Comparison of ENCODE assay signal across 8 mouse cellular contexts in genomic region chr5:24730488-24730871, GRCm38 (mm10). TPM values are rescaled to one million over a fixed set of nuclear protein-coding genes. Genes with fewer than 3 reads are reported as not detected.
DNase-seq lines count a peak whose midpoint lies in the region; ATAC-seq and TF ChIP-seq lines count a peak whose summit lies in the region.

Wdr86 (minus strand) TSS chr5:24730727.

- no peak for TF ChIP-seq CTCF in lung, adult 2 months (IDR thresholded peaks at IDR 0.05; ENCODE audit: insufficient read depth, low read length)
- no peak for TF ChIP-seq CTCF in embryonic fibroblast, embryonic 13.5 days (IDR thresholded peaks at IDR 0.05; ENCODE audit: borderline replicate concordance, insufficient read depth, low read length)

- TF ChIP-seq POLR2A in lung, adult 2 months (IDR thresholded peaks at IDR 0.05; ENCODE audit: borderline replicate concordance, extremely low read depth, low read depth, low read length) = no peak
- no peak for TF ChIP-seq POLR2A in embryonic fibroblast, embryonic 13.5 days (IDR thresholded peaks at IDR 0.05; ENCODE audit: low read depth, low read length)

- no peaks in the 10 kb centered on the region for H3K9me3 ChIP-seq in limb, embryonic 10.5 days (replicated peaks)
- no peaks in the 10 kb centered on the region for H3K9me3 ChIP-seq in neural tube, embryonic 15.5 days (replicated peaks)

- peak within 1 kb of the TSS; percentile 27 for H3K4me3 ChIP-seq in lung, adult 2 months (replicated peaks; ENCODE audit: extremely low read depth, low read depth, low read length)
- H3K4me3 ChIP-seq in embryonic fibroblast, embryonic 13.5 days (ENCODE audit: insufficient read depth, low read length) = 0 out of 2 replicates have a peak within 1 kb of the TSS, but pooled peaks have one; percentile 8
- peak within 1 kb of the TSS; percentile 70 for H3K4me3 ChIP-seq in limb, embryonic 10.5 days
- H3K4me3 ChIP-seq in neural tube, embryonic 15.5 days (replicated peaks) = peak within 1 kb of the TSS; percentile 44

- H3K27ac ChIP-seq in embryonic fibroblast, embryonic 13.5 days (ENCODE audit: insufficient read depth, low read length) = no peak within 1 kb of the TSS
- H3K27ac ChIP-seq in limb, embryonic 10.5 days = peak within 1 kb of the TSS; percentile 89
- no peak within 1 kb of the TSS for H3K27ac ChIP-seq in neural tube, embryonic 15.5 days (replicated peaks)

- 2% methylated on average over 23 of the region's 23 CpGs for WGBS in lung, adult 2 months
- WGBS in limb, embryonic 10.5 days = 1% methylated on average over 23 of the region's 23 CpGs
- under 1% methylated on average over 23 of the region's 23 CpGs for WGBS in neural tube, embryonic 15.5 days

- H3K27me3 ChIP-seq in limb, embryonic 10.5 days (ENCODE audit: low read depth, poor library complexity, severe bottlenecking) = peaks cover 17% of the 10 kb centered on the region; the same call in 1 of the 2 replicates
- H3K27me3 ChIP-seq in neural tube, embryonic 15.5 days (replicated peaks) = peaks cover 37% of the 10 kb centered on the region

- peak within 1 kb of the TSS; percentile 69 for H3K4me2 ChIP-seq in neural tube, embryonic 15.5 days

- ATAC-seq in neural tube, embryonic 15.5 days (ENCODE audit: low FRiP score) = peak; percentile 43; the same call in 1 of the 2 replicates

- no peak for DNase-seq in lung, adult 2 months
- DNase-seq in lung, postnatal 36 days = no peak
- peak; percentile 83 for DNase-seq in limb, embryonic 10.5 days (ENCODE audit: low spot score)
- DNase-seq in frontal cortex, postnatal 10 days (ENCODE audit: low spot score in 2 of 2) = no peak
- no peak for DNase-seq in thymus, adult 18-20 months
- DNase-seq in adrenal gland, adult 2 months = no peak

- peaks cover 12% of the 10 kb centered on the region for H3K36me3 ChIP-seq in limb, embryonic 10.5 days
- H3K36me3 ChIP-seq in neural tube, embryonic 15.5 days = no peaks in the 10 kb centered on the region

- H3K4me1 ChIP-seq in lung, adult 2 months (ENCODE audit: control insufficient read depth, insufficient read depth, low read length) = peaks cover 6% of the 10 kb centered on the region; the same call in 1 of the 2 replicates
- peaks cover 2% of the 10 kb centered on the region; the same call in 1 of the 2 replicates for H3K4me1 ChIP-seq in embryonic fibroblast, embryonic 13.5 days (ENCODE audit: control insufficient read depth, insufficient read depth, low read length)
- H3K4me1 ChIP-seq in limb, embryonic 10.5 days = peaks cover 64% of the 10 kb centered on the region
- peaks cover 32% of the 10 kb centered on the region for H3K4me1 ChIP-seq in neural tube, embryonic 15.5 days

- H3K9ac ChIP-seq in neural tube, embryonic 15.5 days (replicated peaks) = peak within 1 kb of the TSS; percentile 49

RNA-seq across cellular contexts. Expression of gene Wdr86, which starts in this region (rescaled TPM):
- polyA plus RNA-seq in lung, adult 2 months (2012; rRNA removed) = 2.6 and 3.4 TPM in 2 replicates
- 1.1 TPM in 1 of 2 replicates, not detected in the other for polyA plus RNA-seq in embryonic fibroblast, embryonic 13.5 days (2011; ENCODE audit: insufficient read length, low read depth, missing spikeins)
- 28.7 and 41.7 TPM in 2 replicates for polyA plus RNA-seq in limb, embryonic 10.5 days (2016; fragmentation: Nextera tagmentation; extraction: Ambion mirVana)
- polyA plus RNA-seq in neural tube, embryonic 15.5 days (2015; fragmentation: Nextera tagmentation; extraction: Ambion mirVana) = 4.1 and 5.2 TPM in 2 replicates
- total RNA-seq in adrenal gland, adult 2 months (2021) = 1 to 10 TPM in 1 of 2 experiments, under 1 TPM in 1; 0.66 to 1.7 TPM
- 7.4 and 7.6 TPM in 2 replicates for polyA plus RNA-seq in adrenal gland, adult 2 months (2012; rRNA removed)

Comparison
In these comparisons a context has a peak if more than half of its experiments do, and no peak if none do; other contexts are left out.
1. H3K4me3 ChIP-seq: peak in every context shown above with its lines; median percentile 70 in limb, embryonic 10.5 days; 44 in neural tube, embryonic 15.5 days; 27 in lung, adult 2 months; 8 in embryonic fibroblast, embryonic 13.5 days.